Mouse (Mus musculus) C2C12 (cell line): Measurements from ENCODE around the gene Bud31. TPM values are rescaled to one million over a fixed set of nuclear protein-coding genes. Genes with fewer than 3 reads are reported as not detected.

Experiments used
- H3K27me3 ChIP-seq: one replicate; pipeline ENCODE4 v1.6.1; 2011; ENCODE audit not compliant: control insufficient read depth, insufficient read depth, insufficient read length
- H3K36me3 ChIP-seq: one replicate; pipeline ENCODE4 v1.6.1; 2011; ENCODE audit not compliant: control insufficient read depth, insufficient read depth
- H3K4me3 ChIP-seq: one replicate; pipeline ENCODE4 v1.5.1; 2011; ENCODE audit warnings: mild to moderate bottlenecking, control low read depth; ENCODE audit not compliant: poor library complexity, insufficient read depth, severe bottlenecking
- H3K79me2 ChIP-seq: one replicate; pipeline ENCODE4 v1.6.1; 2011; ENCODE audit not compliant: control insufficient read depth, insufficient read depth
- H3K79me3 ChIP-seq: one replicate; pipeline ENCODE4 v1.6.1; 2011; ENCODE audit warnings: low read depth, control low read depth
- H3ac ChIP-seq: one replicate; pipeline ENCODE3; 2011; ENCODE audit warnings: low read depth; ENCODE audit not compliant: control insufficient read depth, insufficient read length
- CEBPB ChIP-seq: IDR thresholded peaks from one replicate; pipeline ENCODE4 v1.6.1; 2011; ENCODE audit warnings: low read depth, mild to moderate bottlenecking, control low read depth, moderate library complexity
- CTCF ChIP-seq: IDR thresholded peaks from one replicate; pipeline ENCODE4 v1.5.1; 2011; ENCODE audit not compliant: control insufficient read depth, insufficient read depth, insufficient read length
- FOSL1 ChIP-seq: IDR thresholded peaks from one replicate; pipeline ENCODE4 v1.8.0; 2011; ENCODE audit warnings: mild to moderate bottlenecking, low read length; ENCODE audit not compliant: poor library complexity, insufficient read depth, severe bottlenecking
- MAX ChIP-seq: IDR thresholded peaks from one replicate; pipeline ENCODE4 v1.6.1; 2011; ENCODE audit warnings: mild to moderate bottlenecking, control low read depth
- MYOD1 ChIP-seq: IDR thresholded peaks from one replicate; pipeline ENCODE4 v1.6.1; 2011; ENCODE audit warnings: low read depth; ENCODE audit not compliant: control insufficient read depth, insufficient read length
- MYOG ChIP-seq: IDR thresholded peaks from one replicate; pipeline ENCODE4 v1.6.1; 2011; ENCODE audit not compliant: control insufficient read depth, insufficient read length; ENCODE audit errors: extremely low read depth
- USF1 ChIP-seq: IDR thresholded peaks from one replicate; pipeline ENCODE4 v1.6.1; 2011; ENCODE audit warnings: low read depth, mild to moderate bottlenecking, control low read depth, moderate library complexity
- polyA plus RNA-seq: library from polyadenylated mRNA; unstranded; fragments of >200 nt; fragmentation: generic; extraction: Trizol; gene quantifications from one replicate; pipeline ENCODE4 v1.2.1, GENCODE M21; 2012; ENCODE audit warnings: missing spikeins

Gene Bud31
- polyA plus RNA-seq, 1 experiment: 175 TPM

DNA sequence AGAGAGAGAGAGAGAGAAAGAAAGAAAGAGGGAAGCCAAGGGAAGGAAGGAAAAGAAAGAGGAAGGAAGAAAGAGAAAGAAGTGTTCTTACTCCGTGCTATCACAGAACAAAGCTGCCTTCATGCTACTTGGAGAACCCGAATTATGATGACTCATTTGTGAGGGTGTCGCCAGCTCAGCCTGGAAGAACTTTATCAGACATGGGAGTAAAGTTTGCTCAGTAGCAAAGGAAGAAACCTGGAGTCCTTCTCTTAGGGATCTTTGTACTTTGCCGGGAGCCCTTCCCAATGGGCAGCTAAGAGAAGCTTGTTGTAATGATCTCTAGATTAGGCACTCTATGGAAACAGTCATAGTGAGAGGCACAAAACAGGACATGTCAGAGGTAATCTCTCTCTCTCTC is 37.5 kb upstream of the Bud31 start:
- peaks cover 74% of the 10 kb centered on the region for H3K36me3 ChIP-seq

DNA sequence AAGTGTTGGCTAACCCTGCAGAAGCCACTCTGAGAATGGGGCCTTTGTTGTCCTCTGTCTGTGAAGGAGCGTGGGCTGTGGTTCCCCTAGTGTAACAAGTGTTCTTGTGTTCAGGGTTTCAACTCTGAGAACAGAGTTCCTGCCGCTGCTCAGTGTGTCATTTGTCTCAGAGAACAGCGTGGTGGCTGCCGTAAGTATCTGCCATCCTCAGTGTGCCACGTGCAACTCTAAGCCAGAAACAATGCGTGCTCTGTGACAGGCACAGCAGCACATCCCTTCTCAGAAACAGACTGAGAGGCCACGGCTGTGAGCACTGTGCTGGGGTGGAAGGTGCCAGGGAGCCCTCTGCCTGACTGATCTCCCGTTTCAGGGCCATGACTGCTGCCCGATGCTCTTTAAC is 35.8 kb upstream of the Bud31 start:
- Histone ChIP-seq H3K79me3 (no peaks in the 10 kb centered on the region), H3K79me2 (no peaks in the 10 kb centered on the region), H3K4me3 (no peak overlapping the region), H3K27me3 (no peaks in the 10 kb centered on the region), H3ac (no peak overlapping the region), H3K36me3 (peaks cover 68% of the 10 kb centered on the region)
- no peak for TF ChIP-seq CEBPB
- no peak for TF ChIP-seq FOSL1
- TF ChIP-seq CTCF: no peak
- TF ChIP-seq MYOD1: no peak
- no peak for TF ChIP-seq MYOG
- no peak for TF ChIP-seq MAX
- TF ChIP-seq USF1: no peak

More for the DNA sequence above, 37.5 kb upstream of the Bud31 start:
- TF ChIP-seq CEBPB (no peak), CTCF (no peak), USF1 (no peak), FOSL1 (no peak), MYOG (no peak), MAX (no peak), MYOD1 (no peak)
- no peaks in the 10 kb centered on the region for H3K27me3 ChIP-seq
- H3K79me3 ChIP-seq: no peaks in the 10 kb centered on the region
- H3ac ChIP-seq: no peak overlapping the region
- H3K79me2 ChIP-seq: no peaks in the 10 kb centered on the region
- no peak overlapping the region for H3K4me3 ChIP-seq

DNA sequence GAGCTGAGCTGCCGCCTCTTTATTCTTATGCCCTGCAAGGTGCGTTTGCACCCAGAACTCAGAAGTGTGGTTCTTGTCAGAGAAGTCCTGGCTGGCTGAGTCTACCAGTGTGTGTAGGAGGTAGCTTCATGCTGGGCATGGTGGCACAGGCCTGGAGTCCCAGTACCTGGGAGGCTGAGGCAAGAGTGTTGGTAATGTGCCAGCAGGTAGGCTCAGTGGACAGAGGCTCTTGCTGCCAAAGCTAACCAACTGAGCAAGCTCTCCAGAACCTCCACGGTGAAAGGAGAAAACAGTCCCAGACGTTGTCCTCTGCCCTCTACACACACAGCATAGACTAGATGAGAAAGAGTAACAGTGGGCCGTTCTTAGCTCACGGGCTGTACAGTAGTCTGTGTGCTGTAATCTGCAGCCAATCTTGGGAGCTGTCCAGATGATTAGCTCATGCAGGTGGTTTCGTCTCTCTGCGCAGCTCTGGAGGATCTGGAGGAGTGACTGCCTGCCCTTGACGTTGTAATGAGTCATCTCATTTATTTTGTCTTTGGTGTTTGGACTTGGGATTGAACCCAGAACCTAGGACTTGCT is 34.4 kb upstream of the Bud31 start:
- H3K79me3 ChIP-seq: no peaks in the 10 kb centered on the region
- no peak overlapping the region for H3ac ChIP-seq
- no peaks in the 10 kb centered on the region for H3K79me2 ChIP-seq
- no peaks in the 10 kb centered on the region for H3K27me3 ChIP-seq
- H3K36me3 ChIP-seq: peaks cover 66% of the 10 kb centered on the region
- no peak for TF ChIP-seq CTCF
- no peak for TF ChIP-seq MYOG
- no peak for TF ChIP-seq FOSL1
- no peak for TF ChIP-seq CEBPB
- TF ChIP-seq MAX: no peak
- TF ChIP-seq USF1: no peak
- no peak for TF ChIP-seq MYOD1
- no peak overlapping the region for H3K4me3 ChIP-seq

DNA sequence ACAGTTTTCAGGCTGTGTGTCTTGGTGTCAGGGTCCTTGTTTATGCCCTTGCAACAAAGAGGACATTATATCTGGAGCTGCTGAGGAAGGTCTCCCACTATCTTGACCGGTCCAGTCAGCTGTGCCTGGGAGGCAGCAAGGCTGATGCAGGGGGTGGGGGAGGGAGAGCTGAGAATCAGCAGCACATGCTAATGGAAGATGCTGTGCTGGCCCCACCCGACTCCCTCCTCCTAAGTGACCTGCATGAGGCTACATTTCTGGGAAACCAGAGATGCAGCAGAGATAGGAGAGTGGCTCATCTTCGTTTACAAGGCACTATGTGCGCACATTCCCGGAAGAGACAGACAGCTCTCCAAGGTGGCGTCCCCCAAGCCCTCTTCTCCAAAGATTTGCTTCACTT is 29.8 kb upstream of the Bud31 start:
- Histone ChIP-seq H3K79me2 (peaks cover 15% of the 10 kb centered on the region), H3K4me3 (no peak overlapping the region), H3K36me3 (peaks cover 32% of the 10 kb centered on the region), H3K79me3 (peaks cover 10% of the 10 kb centered on the region), H3K27me3 (no peaks in the 10 kb centered on the region), H3ac (no peak overlapping the region)
- no peak for TF ChIP-seq MYOD1
- TF ChIP-seq MAX: no peak
- no peak for TF ChIP-seq USF1

DNA sequence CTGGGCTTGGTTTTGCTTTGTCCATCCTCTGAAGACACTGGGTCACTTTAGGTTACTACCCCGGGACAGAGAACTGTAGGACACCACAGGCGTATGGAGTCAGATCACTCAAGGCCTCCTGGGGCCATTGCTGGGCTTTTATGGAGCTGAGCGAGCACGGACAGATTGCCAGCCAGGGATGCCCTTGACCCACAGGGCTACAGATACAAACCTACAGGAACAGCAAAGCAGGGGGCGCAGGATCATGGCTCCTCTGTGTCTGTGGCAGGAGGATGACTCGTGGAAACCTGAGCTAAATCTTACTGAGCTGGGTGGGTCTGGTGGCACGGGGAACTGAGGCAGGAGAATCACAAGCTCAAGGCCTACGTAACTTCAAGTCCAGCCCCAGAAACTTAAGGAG is 27.6 kb upstream of the Bud31 start:
- Histone ChIP-seq H3K36me3 (peaks cover 20% of the 10 kb centered on the region), H3K79me3 (peaks cover 25% of the 10 kb centered on the region), H3K79me2 (peaks cover 36% of the 10 kb centered on the region), H3K4me3 (no peak overlapping the region), H3K27me3 (no peaks in the 10 kb centered on the region), H3ac (no peak overlapping the region)
- TF ChIP-seq CTCF: no peak
- TF ChIP-seq MYOD1: no peak
- no peak for TF ChIP-seq CEBPB
- no peak for TF ChIP-seq MAX
- no peak for TF ChIP-seq MYOG
- TF ChIP-seq FOSL1: no peak
- no peak for TF ChIP-seq USF1

DNA sequence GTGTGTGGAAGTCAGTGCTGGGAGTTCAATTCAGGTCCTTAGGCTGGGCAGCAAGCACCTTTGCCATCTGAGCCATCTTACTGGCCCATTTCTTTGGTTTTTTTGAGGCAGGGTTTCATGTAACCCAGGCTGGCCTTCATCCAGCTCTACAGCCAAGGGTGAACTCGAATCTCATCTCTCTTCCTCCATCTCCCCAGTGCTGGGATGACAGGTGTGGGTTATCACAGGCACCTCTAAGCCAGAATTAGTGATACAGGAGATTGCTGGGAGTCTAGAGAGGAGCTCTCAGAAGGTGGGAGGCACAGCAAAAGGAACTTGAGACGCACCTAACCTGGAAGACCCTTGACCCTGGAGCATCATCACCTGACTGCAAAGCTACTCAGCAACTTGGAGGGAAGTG is 26.7 kb upstream of the Bud31 start:
- peaks cover 33% of the 10 kb centered on the region for H3K79me3 ChIP-seq
- H3ac ChIP-seq: no peak overlapping the region
- H3K27me3 ChIP-seq: no peaks in the 10 kb centered on the region
- peaks cover 29% of the 10 kb centered on the region for H3K36me3 ChIP-seq
- no peak for TF ChIP-seq FOSL1
- TF ChIP-seq MYOD1: no peak
- no peak for TF ChIP-seq MYOG
- TF ChIP-seq MAX: no peak
- TF ChIP-seq USF1: no peak
- no peak for TF ChIP-seq CEBPB
- no peak for TF ChIP-seq CTCF
- H3K79me2 ChIP-seq: peaks cover 45% of the 10 kb centered on the region
- no peak overlapping the region for H3K4me3 ChIP-seq
